Mouse (Mus musculus) urinary bladder, postnatal 4 days (tissue): ENCODE data around the gene Mrpl4.
"Not testable (repeated sequence)": the region's sequence is repeated elsewhere in the genome, so short reads cannot be mapped to it uniquely, and the experiment has no call there.

ENCODE experiments used
- DNase-seq, 2 experiments: peaks; one replicate each; pipeline ENCODE4 v3.0.0; 2021 to 2022; ENCODE audit warnings: low spot score in 2 of 2

Mrpl4 gene

GRCm38 (mm10) chr9:21041308-21041707 is 38.8 kb downstream of the Mrpl4 start:
- DNase-seq: no peak

GRCm38 (mm10) chr9:21043563-21043962 is 41.0 kb downstream of the Mrpl4 start:
- no peak for DNase-seq

- not testable (repeated sequence) for DNase-seq
Observed at GRCm38 (mm10) chr9:21044785-21045184, 42.2 kb downstream of the Mrpl4 start.

- no peak for DNase-seq
Observed at GRCm38 (mm10) chr9:21045235-21045634, 42.7 kb downstream of the Mrpl4 start.

GRCm38 (mm10) chr9:21051578-21051977 is 49.0 kb downstream of the Mrpl4 start:
- DNase-seq: no peak
